Mouse (Mus musculus) forebrain, embryonic 15.5 days (tissue): ENCODE measurements around the gene Tex2. TPM values are rescaled to one million over a fixed set of nuclear protein-coding genes. Genes with fewer than 3 reads are reported as not detected.
"Not testable (repeated sequence)": the region's sequence is repeated elsewhere in the genome, so short reads cannot be mapped to it uniquely, and the experiment has no call there.

Experiments
- ATAC-seq: fragments of 200-750 bp; cut with Nextera tagmentation; replicated peaks from 2 replicates; pipeline ENCODE4 v1.8.0; 2017; ENCODE audit warnings: mild to moderate bottlenecking, moderate TSS enrichment, moderate library complexity
- H3K27ac ChIP-seq: fragments of 300-500 bp; sonication (generic); replicated peaks from 2 replicates; pipeline ENCODE4 v1.5.1; 2015; ENCODE audit warnings: mild to moderate bottlenecking, inconsistent platforms
- H3K27me3 ChIP-seq: fragments of 300-500 bp; sonication (generic); 2 replicates; pipeline ENCODE4 v1.6.1; 2015; ENCODE audit warnings: inconsistent platforms
- H3K36me3 ChIP-seq: fragments of 300-500 bp; sonication (generic); 2 replicates; pipeline ENCODE4 v1.6.1; 2015; ENCODE audit warnings: mild to moderate bottlenecking, inconsistent platforms
- H3K4me1 ChIP-seq: fragments of 300-500 bp; sonication (generic); 2 replicates; pipeline ENCODE4 v1.6.1; 2015; ENCODE audit warnings: inconsistent platforms
- H3K4me2 ChIP-seq: fragments of 300-500 bp; sonication (generic); replicated peaks from 2 replicates; pipeline ENCODE4 v1.6.1; 2015; ENCODE audit warnings: mild to moderate bottlenecking, inconsistent platforms
- H3K4me3 ChIP-seq: fragments of 300-500 bp; sonication (generic); 2 replicates; pipeline ENCODE4 v1.5.1; 2015; ENCODE audit warnings: mild to moderate bottlenecking, inconsistent platforms
- H3K9ac ChIP-seq: fragments of 300-500 bp; sonication (generic); replicated peaks from 2 replicates; pipeline ENCODE4 v1.6.1; 2015; ENCODE audit warnings: mild to moderate bottlenecking, inconsistent platforms
- H3K9me3 ChIP-seq: fragments of 300-500 bp; sonication (generic); 2 replicates; pipeline ENCODE4 v1.6.1; 2016; ENCODE audit warnings: inconsistent platforms
- WGBS: fragments of 180-500 bp; shearing (Covaris S2); methylation state at CpG from one replicate; pipeline ENCODE4 v1.1.7; 2015; ENCODE audit warnings: mixed read lengths; 5-methylcytosine and 5-hydroxymethylcytosine counted together
- polyA plus RNA-seq: library from polyadenylated mRNA; unstranded; fragments of >200 nt; fragmentation: Nextera tagmentation; extraction: Ambion mirVana; gene quantifications from 2 replicates; pipeline ENCODE4 v1.2.1, GENCODE M21; 2015

The Tex2 gene
- polyA plus RNA-seq, 1 experiment from 2014 or later: 15.2 TPM

- Histone ChIP-seq H3K9me3 (no peaks in the 10 kb centered on the region), H3K36me3 (no peaks in the 10 kb centered on the region), H3K4me3 (no peak overlapping the region), H3K27me3 (no peaks in the 10 kb centered on the region), H3K4me2 (no peak overlapping the region), H3K9ac (no peak overlapping the region), H3K27ac (no peak overlapping the region), H3K4me1 (no peaks in the 10 kb centered on the region)
- ATAC-seq: no peak
- 91% methylated on average over 11 of the region's 11 CpGs for WGBS
These were observed 22.0 kb downstream of the Tex2 start for GRCm38 (mm10) chr11:106591183-106591582.

GRCm38 (mm10) chr11:106590143-106590542 is 23.1 kb downstream of the Tex2 start:
- Histone ChIP-seq H3K27ac (no peak overlapping the region), H3K27me3 (no peaks in the 10 kb centered on the region), H3K4me3 (no peak overlapping the region), H3K36me3 (no peaks in the 10 kb centered on the region), H3K4me1 (no peaks in the 10 kb centered on the region), H3K9me3 (no peaks in the 10 kb centered on the region), H3K9ac (no peak overlapping the region), H3K4me2 (no peak overlapping the region)
- WGBS: 59% methylated on average over 5 of the region's 5 CpGs
- no peak for ATAC-seq

- no peak overlapping the region for H3K4me2 ChIP-seq
- H3K4me3 ChIP-seq: no peak overlapping the region
- no peaks in the 10 kb centered on the region for H3K4me1 ChIP-seq
- H3K36me3 ChIP-seq: no peaks in the 10 kb centered on the region
- H3K9ac ChIP-seq: no peak overlapping the region
- H3K27me3 ChIP-seq: no peaks in the 10 kb centered on the region
- H3K27ac ChIP-seq: no peak overlapping the region
- no peak for ATAC-seq
- H3K9me3 ChIP-seq: no peaks in the 10 kb centered on the region
- WGBS: 63% methylated on average over 8 of the region's 8 CpGs
These were observed 24.4 kb downstream of the Tex2 start for GRCm38 (mm10) chr11:106588781-106589180.

GRCm38 (mm10) chr11:106587786-106588519 is 25.3 kb downstream of the Tex2 start:
- H3K4me3 ChIP-seq: no peak overlapping the region
- H3K27ac ChIP-seq: no peak overlapping the region
- no peaks in the 10 kb centered on the region for H3K27me3 ChIP-seq
- WGBS: 88% methylated on average over 10 of the region's 10 CpGs
- no peak overlapping the region for H3K9ac ChIP-seq
- H3K4me1 ChIP-seq: no peaks in the 10 kb centered on the region
- no peaks in the 10 kb centered on the region for H3K36me3 ChIP-seq
- no peaks in the 10 kb centered on the region for H3K9me3 ChIP-seq
- no peak overlapping the region for H3K4me2 ChIP-seq
- no peak for ATAC-seq

- H3K9me3 ChIP-seq: no peaks in the 10 kb centered on the region
- no peak overlapping the region for H3K27ac ChIP-seq
- H3K4me1 ChIP-seq: no peaks in the 10 kb centered on the region
- H3K4me3 ChIP-seq: no peak overlapping the region
- ATAC-seq: no peak
- H3K4me2 ChIP-seq: no peak overlapping the region
- no peaks in the 10 kb centered on the region for H3K36me3 ChIP-seq
- WGBS: 100% methylated on average over 1 of the region's 1 CpGs
- H3K9ac ChIP-seq: no peak overlapping the region
- H3K27me3 ChIP-seq: no peaks in the 10 kb centered on the region
These were observed 29.4 kb downstream of the Tex2 start for GRCm38 (mm10) chr11:106583801-106584200.

- H3K36me3 ChIP-seq: no peaks in the 10 kb centered on the region
- H3K27ac ChIP-seq: no peak overlapping the region
- H3K4me1 ChIP-seq: no peaks in the 10 kb centered on the region
- H3K9ac ChIP-seq: no peak overlapping the region
- no peak overlapping the region for H3K4me3 ChIP-seq
- no peak for ATAC-seq
- H3K27me3 ChIP-seq: no peaks in the 10 kb centered on the region
- WGBS: 95% methylated on average over 10 of the region's 10 CpGs
- H3K4me2 ChIP-seq: no peak overlapping the region
- H3K9me3 ChIP-seq: no peaks in the 10 kb centered on the region
These were observed 31.9 kb downstream of the Tex2 start for GRCm38 (mm10) chr11:106581357-106581756.

- Histone ChIP-seq H3K36me3 (no peaks in the 10 kb centered on the region), H3K4me1 (no peaks in the 10 kb centered on the region), H3K9ac (no peak overlapping the region), H3K4me3 (no peak overlapping the region), H3K27ac (no peak overlapping the region), H3K9me3 (no peaks in the 10 kb centered on the region), H3K4me2 (no peak overlapping the region), H3K27me3 (no peaks in the 10 kb centered on the region)
- WGBS: 94% methylated on average over 8 of the region's 8 CpGs
- ATAC-seq: no peak
These were observed 32.8 kb downstream of the Tex2 start for GRCm38 (mm10) chr11:106580468-106580867.

GRCm38 (mm10) chr11:106579957-106580356 is 33.3 kb downstream of the Tex2 start:
- no peak for ATAC-seq
- Histone ChIP-seq H3K4me1 (no peaks in the 10 kb centered on the region), H3K4me3 (no peak overlapping the region), H3K27ac (no peak overlapping the region), H3K4me2 (no peak overlapping the region), H3K36me3 (no peaks in the 10 kb centered on the region), H3K9ac (no peak overlapping the region), H3K27me3 (no peaks in the 10 kb centered on the region), H3K9me3 (no peaks in the 10 kb centered on the region)
- WGBS: 87% methylated on average over 5 of the region's 5 CpGs

- 98% methylated on average over 2 of the region's 2 CpGs for WGBS
- H3K27me3 ChIP-seq: no peaks in the 10 kb centered on the region
- H3K9ac ChIP-seq: no peak overlapping the region
- H3K27ac ChIP-seq: no peak overlapping the region
- no peak overlapping the region for H3K4me2 ChIP-seq
- no peak overlapping the region for H3K4me3 ChIP-seq
- H3K36me3 ChIP-seq: no peaks in the 10 kb centered on the region
- no peak for ATAC-seq
- no peaks in the 10 kb centered on the region for H3K4me1 ChIP-seq
- no peaks in the 10 kb centered on the region for H3K9me3 ChIP-seq
These were observed 34.1 kb downstream of the Tex2 start for GRCm38 (mm10) chr11:106579146-106579545.

- H3K4me1 ChIP-seq, H3K27me3 ChIP-seq, H3K4me3 ChIP-seq, H3K9me3 ChIP-seq, ATAC-seq, H3K27ac ChIP-seq, H3K36me3 ChIP-seq, H3K9ac ChIP-seq, H3K4me2 ChIP-seq: not testable (repeated sequence)
- 93% methylated on average over 10 of the region's 10 CpGs for WGBS
These were observed 35.4 kb downstream of the Tex2 start for GRCm38 (mm10) chr11:106577624-106578355.

- Histone ChIP-seq H3K36me3 (no peaks in the 10 kb centered on the region), H3K27me3 (no peaks in the 10 kb centered on the region), H3K27ac (no peak overlapping the region), H3K9me3 (no peaks in the 10 kb centered on the region), H3K4me3 (no peak overlapping the region), H3K4me2 (no peak overlapping the region), H3K9ac (no peak overlapping the region), H3K4me1 (peaks cover 9% of the 10 kb centered on the region; the same call in 1 of the 2 replicates)
- no peak for ATAC-seq
- 77% methylated on average over 9 of the region's 9 CpGs for WGBS
These were observed 38.8 kb downstream of the Tex2 start for GRCm38 (mm10) chr11:106574456-106574855.

GRCm38 (mm10) chr11:106573476-106574240 is 39.6 kb downstream of the Tex2 start:
- Histone ChIP-seq H3K4me3 (no peak overlapping the region), H3K36me3 (no peaks in the 10 kb centered on the region), H3K9ac (no peak overlapping the region), H3K4me2 (no peak overlapping the region), H3K4me1 (peaks cover 9% of the 10 kb centered on the region; the same call in 1 of the 2 replicates), H3K27ac (no peak overlapping the region), H3K9me3 (no peaks in the 10 kb centered on the region), H3K27me3 (no peaks in the 10 kb centered on the region)
- no peak for ATAC-seq
- 68% methylated on average over 9 of the region's 9 CpGs for WGBS
